Mouse (Mus musculus) hindbrain, embryonic 16.5 days (tissue): ENCODE data around the gene BC037034. TPM values are rescaled to one million over a fixed set of nuclear protein-coding genes. Genes with fewer than 3 reads are reported as not detected.

Source experiments
- ATAC-seq: fragments of 200-750 bp; cut with Nextera tagmentation; 2 replicates; pipeline ENCODE4 v1.8.0; 2017; ENCODE audit warnings: moderate TSS enrichment, moderate library complexity
- H3K27ac ChIP-seq: fragments of 300-500 bp; sonication (generic); 2 replicates; pipeline ENCODE4 v1.5.1; 2014; ENCODE audit warnings: low read depth, mild to moderate bottlenecking, control low read depth, low read length, moderate library complexity
- H3K27me3 ChIP-seq: fragments of 300-500 bp; sonication (generic); replicated peaks from 2 replicates; pipeline ENCODE4 v1.6.1; 2014; ENCODE audit warnings: low read length; ENCODE audit not compliant: control insufficient read depth, insufficient read depth
- H3K36me3 ChIP-seq: fragments of 300-500 bp; sonication (generic); 2 replicates; pipeline ENCODE4 v1.6.1; 2014; ENCODE audit warnings: mild to moderate bottlenecking, low read length, moderate library complexity, mixed read lengths; ENCODE audit not compliant: control insufficient read depth, insufficient read depth
- H3K4me1 ChIP-seq: fragments of 300-500 bp; sonication (generic); 2 replicates; pipeline ENCODE4 v1.6.1; 2014; ENCODE audit warnings: low read depth, low read length; ENCODE audit not compliant: control insufficient read depth, insufficient read depth
- H3K4me2 ChIP-seq: fragments of 300-500 bp; sonication (generic); 2 replicates; pipeline ENCODE4 v1.6.1; 2014; ENCODE audit warnings: mild to moderate bottlenecking, low read length, control low read depth, moderate library complexity
- H3K4me3 ChIP-seq: fragments of 300-500 bp; sonication (generic); 2 replicates; pipeline ENCODE4 v1.5.1; 2014; ENCODE audit warnings: mild to moderate bottlenecking, low read length, control low read depth, moderate library complexity
- H3K9ac ChIP-seq: fragments of 300-500 bp; sonication (generic); 2 replicates; pipeline ENCODE4 v1.6.1; 2014; ENCODE audit warnings: low read depth, mild to moderate bottlenecking, control low read depth, low read length, moderate library complexity
- H3K9me3 ChIP-seq: fragments of 300-500 bp; sonication (generic); 2 replicates; pipeline ENCODE4 v1.6.1; 2014; ENCODE audit warnings: mild to moderate bottlenecking, low read length, moderate library complexity; ENCODE audit not compliant: control insufficient read depth
- WGBS: fragments of 180-500 bp; shearing (Covaris S2); extraction: QIAGEN DNeasy Blood & Tissue Kit; methylation state at CpG from one replicate; pipeline ENCODE4 v1.1.7; 2014; 5-methylcytosine and 5-hydroxymethylcytosine counted together
- polyA plus RNA-seq: library from polyadenylated mRNA; unstranded; fragments of >200 nt; fragmentation: Nextera tagmentation; extraction: Ambion mirVana; gene quantifications from 2 replicates; pipeline ENCODE4 v1.2.1, GENCODE M21; 2015

BC037034 gene
- polyA plus RNA-seq, 1 experiment from 2014 or later = 15.3 TPM

DNA sequence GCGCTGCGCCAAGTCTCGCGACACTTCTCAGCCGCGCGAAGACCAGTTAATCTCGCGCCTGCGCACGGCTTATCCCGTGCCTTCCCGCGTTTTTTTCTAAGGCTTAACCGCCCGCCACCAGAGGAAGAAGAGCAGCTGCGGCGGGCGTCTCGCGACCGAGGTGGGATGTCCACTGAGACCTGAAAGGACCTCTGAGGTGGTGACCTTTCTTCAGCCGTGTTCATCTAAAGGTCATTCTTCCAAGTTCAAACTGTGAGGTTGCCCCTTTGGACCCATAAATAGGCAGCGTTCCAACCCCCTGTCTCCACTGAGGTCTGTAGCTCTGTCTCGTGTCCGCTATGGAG lies 16.6 kb upstream of the BC037034 start:
- peak overlapping the region; percentile 40; the same call in 1 of the 2 replicates for H3K27ac ChIP-seq

DNA sequence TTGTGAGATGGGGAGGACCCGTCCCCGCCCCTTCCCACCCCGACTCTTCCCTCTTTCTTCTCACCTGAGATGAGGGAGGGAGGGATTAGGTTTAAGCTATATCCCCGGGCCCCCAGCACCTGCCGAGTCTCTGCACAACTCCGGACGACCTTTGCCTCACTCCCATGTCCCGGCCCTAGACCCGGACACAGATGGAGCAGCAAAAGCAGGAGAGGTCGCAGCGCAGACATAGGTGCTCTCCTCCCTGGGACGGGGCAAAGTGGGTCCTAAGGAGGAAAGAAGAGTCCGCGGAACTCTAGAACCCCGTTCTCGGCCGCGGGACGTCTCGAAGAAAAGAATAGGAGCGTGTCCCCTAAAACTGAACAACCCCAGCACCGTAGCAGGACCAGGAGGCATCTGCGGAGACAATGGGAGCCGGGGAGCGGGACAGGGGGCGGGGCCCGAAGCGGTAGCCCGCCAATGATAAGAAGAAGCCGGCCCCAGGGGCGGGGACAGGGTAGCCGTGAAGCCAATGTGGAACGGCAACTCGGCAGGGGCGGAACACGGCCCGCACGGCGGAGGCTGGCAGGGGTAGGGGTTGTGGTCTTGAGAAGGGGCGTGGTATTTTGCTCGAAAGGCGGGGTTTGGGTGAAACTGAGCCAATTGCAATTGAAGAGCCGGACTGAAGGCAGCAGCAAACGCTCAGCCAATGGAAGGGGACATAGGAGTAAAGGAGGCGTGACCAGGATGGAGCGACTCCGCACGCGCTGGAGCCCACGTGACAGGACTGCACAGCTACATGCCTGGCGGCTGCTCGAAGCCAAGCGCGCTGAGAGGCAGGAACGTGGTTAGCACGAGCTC lies 16.0 kb upstream of the BC037034 start, which contains the start of the genes Gm43720, Gpc2 and Stag3:
Gene Gm43720 (minus strand): TSS at position 374 of the 840 bp plus-strand sequence.
Gene Gpc2 (minus strand): TSS at position 421 of the 840 bp plus-strand sequence.
Gene Stag3 (plus strand): TSS at position 656 of the 840 bp plus-strand sequence.
- peaks cover 3% of the 10 kb centered on the region; the same call in 1 of the 2 replicates for H3K36me3 ChIP-seq
- H3K4me3 ChIP-seq = peak within 1 kb of the TSS; percentile 52
- peak; percentile 99 for ATAC-seq
- H3K27me3 ChIP-seq = no peaks in the 10 kb centered on the region
- peak within 1 kb of the TSS; percentile 57 for H3K27ac ChIP-seq
- peak within 1 kb of the TSS; percentile 72 for H3K4me2 ChIP-seq
- H3K4me1 ChIP-seq = peaks cover 30% of the 10 kb centered on the region
- peak within 1 kb of the TSS; percentile 70 for H3K9ac ChIP-seq
- H3K9me3 ChIP-seq = peaks cover 2% of the 10 kb centered on the region; the same call in 1 of the 2 replicates
- WGBS = 0% methylated on average over 50 of the region's 56 CpGs

More for the DNA sequence above, 16.6 kb upstream of the BC037034 start:
- peaks cover 2% of the 10 kb centered on the region; the same call in 1 of the 2 replicates for H3K9me3 ChIP-seq
- H3K4me1 ChIP-seq = peaks cover 24% of the 10 kb centered on the region
- H3K9ac ChIP-seq = 0 out of 2 replicates have a peak overlapping the region, but pooled peaks have one; percentile 28
- peak overlapping the region; percentile 52 for H3K4me3 ChIP-seq
- H3K27me3 ChIP-seq = no peaks in the 10 kb centered on the region
- no peak for ATAC-seq
- 22% methylated on average over 26 of the region's 26 CpGs for WGBS
- H3K36me3 ChIP-seq = peaks cover 3% of the 10 kb centered on the region; the same call in 1 of the 2 replicates
- peak overlapping the region; percentile 72 for H3K4me2 ChIP-seq

DNA sequence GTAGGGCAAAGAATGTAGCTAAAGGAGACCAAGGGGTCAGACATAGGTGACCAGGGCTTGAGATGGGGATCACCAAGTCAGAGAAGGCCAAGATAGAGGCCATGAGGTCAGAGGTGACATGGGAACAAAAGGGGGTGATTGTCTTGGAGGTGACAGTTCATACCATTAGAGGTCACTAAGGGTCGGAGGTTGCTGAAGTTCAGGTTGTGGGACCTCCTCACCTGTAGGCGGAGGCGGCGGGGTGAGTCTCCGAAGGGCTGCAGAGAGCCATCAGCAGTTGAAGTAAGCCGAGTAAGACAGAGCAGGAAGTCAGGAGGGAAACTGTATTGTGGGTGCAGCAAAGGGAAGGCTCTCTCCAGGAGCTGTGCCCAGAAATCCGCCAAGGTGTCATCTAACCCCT lies 14.2 kb upstream of the BC037034 start:
- H3K27ac ChIP-seq = no peak overlapping the region
- WGBS = 83% methylated on average over 7 of the region's 7 CpGs
- H3K36me3 ChIP-seq = peaks cover 3% of the 10 kb centered on the region; the same call in 1 of the 2 replicates

DNA sequence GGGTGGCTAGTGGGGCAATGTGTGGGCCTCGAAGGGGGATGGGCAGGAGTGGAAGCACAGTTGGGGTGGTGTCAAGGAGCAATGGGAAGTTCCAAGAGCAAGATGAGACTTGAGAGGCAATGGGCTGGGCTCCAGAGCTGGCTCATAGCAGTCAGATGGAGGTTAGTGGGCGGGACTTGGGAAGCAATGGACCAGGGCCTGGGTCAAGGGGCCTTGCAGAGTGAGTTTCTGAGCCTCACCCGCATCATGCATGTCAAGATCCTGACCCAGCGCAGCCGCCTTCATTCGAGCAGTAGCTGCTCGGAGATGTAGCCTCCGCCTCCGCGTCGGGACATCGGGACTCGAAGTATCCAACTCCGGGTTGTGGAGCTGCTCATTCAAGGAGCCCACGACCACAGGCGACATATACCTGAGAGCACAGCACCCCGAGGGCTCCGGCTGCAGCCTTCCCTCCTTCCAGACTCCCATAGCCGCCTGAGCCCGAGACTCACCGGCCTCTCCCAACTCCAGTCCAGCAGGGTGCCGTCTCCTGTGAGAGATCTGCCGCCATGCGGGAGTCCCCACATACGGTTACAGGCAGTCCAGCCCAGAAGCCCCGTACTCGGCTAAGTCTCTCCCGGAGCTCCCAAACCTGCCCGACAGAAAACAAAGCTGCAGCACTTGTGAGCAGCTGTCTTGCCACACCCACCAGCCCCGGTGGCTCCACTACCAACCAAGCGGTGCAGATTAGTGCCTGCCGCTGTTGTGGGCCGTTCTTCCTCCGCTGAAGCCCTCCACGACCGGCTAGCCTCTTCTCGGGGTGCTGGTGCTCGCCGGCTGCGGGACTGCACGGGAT lies 11.6 kb upstream of the BC037034 start:
- peaks cover 39% of the 10 kb centered on the region for H3K4me1 ChIP-seq
- WGBS = 9% methylated on average over 41 of the region's 41 CpGs
- H3K4me2 ChIP-seq = peak overlapping the region; percentile 62
- H3K36me3 ChIP-seq = peaks cover 3% of the 10 kb centered on the region; the same call in 1 of the 2 replicates
- H3K9me3 ChIP-seq = peaks cover 1% of the 10 kb centered on the region; the same call in 1 of the 2 replicates
- peak overlapping the region; percentile 62 for H3K9ac ChIP-seq
- ATAC-seq = no peak
- no peak overlapping the region for H3K27ac ChIP-seq
- H3K27me3 ChIP-seq = no peaks in the 10 kb centered on the region
- H3K4me3 ChIP-seq = peak overlapping the region; percentile 27

More for the DNA sequence above, 14.2 kb upstream of the BC037034 start:
- no peak for ATAC-seq
- Histone ChIP-seq H3K9me3 (peaks cover 2% of the 10 kb centered on the region; the same call in 1 of the 2 replicates), H3K27me3 (no peaks in the 10 kb centered on the region), H3K4me3 (peak overlapping the region; percentile 52), H3K4me1 (peaks cover 35% of the 10 kb centered on the region), H3K4me2 (peak overlapping the region; percentile 72), H3K9ac (no peak overlapping the region)

DNA sequence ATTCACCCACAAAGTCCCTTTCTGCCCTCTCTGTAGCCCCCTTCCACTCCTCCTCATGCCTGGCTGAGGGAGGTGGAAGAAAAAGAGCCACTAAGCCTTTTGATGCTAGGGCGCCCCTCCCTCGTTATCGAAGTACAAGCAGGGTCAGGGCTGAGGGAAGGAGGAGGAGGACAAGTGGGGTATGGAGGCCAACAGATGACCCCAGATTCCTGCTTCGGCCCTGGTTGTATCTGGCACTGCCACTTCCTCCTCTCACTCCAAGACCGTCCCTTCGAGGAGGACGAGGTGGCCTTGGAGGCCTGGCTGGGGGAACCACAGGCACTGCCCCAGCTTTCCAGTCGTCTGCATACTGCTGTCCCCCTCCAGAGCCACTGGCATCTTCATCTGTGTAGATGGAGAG lies 10.4 kb upstream of the BC037034 start:
- Histone ChIP-seq H3K4me2 (no peak overlapping the region), H3K27ac (no peak overlapping the region), H3K4me3 (no peak overlapping the region), H3K27me3 (no peaks in the 10 kb centered on the region), H3K9me3 (no peaks in the 10 kb centered on the region), H3K4me1 (peaks cover 37% of the 10 kb centered on the region), H3K9ac (no peak overlapping the region), H3K36me3 (peaks cover 3% of the 10 kb centered on the region; the same call in 1 of the 2 replicates)
- 52% methylated on average over 8 of the region's 8 CpGs for WGBS
- no peak for ATAC-seq

DNA sequence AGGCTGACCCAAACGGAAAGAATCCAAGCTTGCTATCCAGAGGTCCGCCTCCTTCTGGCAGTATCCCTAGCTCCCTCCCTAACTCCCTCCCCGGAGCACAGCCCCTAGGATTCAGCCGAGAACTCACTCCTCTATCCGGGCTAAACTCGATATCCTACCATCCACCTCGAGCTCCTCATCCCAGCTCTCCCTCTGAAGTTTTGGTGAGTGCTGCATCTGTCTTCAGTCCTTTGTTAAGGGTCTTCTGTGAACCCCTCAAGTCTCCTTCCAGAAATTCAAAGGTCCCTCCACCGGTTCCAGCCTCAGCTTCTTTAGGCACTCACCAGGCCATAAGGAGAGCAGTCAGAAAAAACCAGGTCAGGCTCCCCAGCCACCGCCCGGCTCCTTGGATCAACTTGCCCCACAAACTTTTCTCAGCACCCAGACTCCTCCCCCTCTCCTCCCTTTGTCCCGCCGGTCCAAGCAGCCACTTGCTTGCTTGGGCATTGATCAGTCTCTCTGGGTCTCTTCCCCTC lies 8.6 kb upstream of the BC037034 start, which contains the start of gene Gal3st4:
Gene Gal3st4 (minus strand): TSS at position 432 of the 515 bp plus-strand sequence.
- Histone ChIP-seq H3K4me3 (peak within 1 kb of the TSS; percentile 6; the same call in 1 of the 2 replicates), H3K9ac (peak within 1 kb of the TSS; percentile 32; the same call in 1 of the 2 replicates)
- WGBS = 2% methylated on average over 12 of the region's 12 CpGs

DNA sequence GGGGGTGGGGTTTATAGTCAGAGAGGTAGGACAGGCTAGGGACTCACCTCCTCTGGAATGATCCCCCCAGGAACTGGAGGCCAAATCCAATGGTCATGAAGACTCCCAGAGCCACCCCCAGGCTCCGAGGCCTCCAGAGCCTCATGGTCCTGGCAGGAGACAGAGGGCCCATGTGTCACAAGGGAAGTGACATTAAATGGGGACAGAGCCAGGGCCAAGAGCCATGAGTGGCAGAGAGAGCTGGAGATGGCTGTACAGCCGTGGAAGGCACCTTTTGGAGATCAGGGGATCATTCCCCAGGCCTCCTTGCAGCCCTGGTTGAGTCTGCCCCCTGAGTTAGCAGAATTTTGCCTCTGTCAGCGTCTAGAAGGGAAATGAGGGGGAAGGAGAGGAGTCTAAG lies 7.4 kb upstream of the BC037034 start:
- WGBS = 56% methylated on average over 3 of the region's 3 CpGs
- Histone ChIP-seq H3K9ac (no peak overlapping the region), H3K9me3 (no peaks in the 10 kb centered on the region), H3K4me3 (no peak overlapping the region), H3K4me1 (peaks cover 24% of the 10 kb centered on the region), H3K27me3 (no peaks in the 10 kb centered on the region), H3K27ac (no peak overlapping the region), H3K36me3 (peaks cover 4% of the 10 kb centered on the region), H3K4me2 (no peak overlapping the region)
- no peak for ATAC-seq

More for the DNA sequence above, 8.6 kb upstream of the BC037034 start, which contains the start of gene Gal3st4:
- H3K4me2 ChIP-seq = peak within 1 kb of the TSS; percentile 39
- H3K4me1 ChIP-seq = peaks cover 24% of the 10 kb centered on the region
- H3K9me3 ChIP-seq = no peaks in the 10 kb centered on the region
- H3K36me3 ChIP-seq = peaks cover 3% of the 10 kb centered on the region; the same call in 1 of the 2 replicates
- no peak within 1 kb of the TSS for H3K27ac ChIP-seq
- no peaks in the 10 kb centered on the region for H3K27me3 ChIP-seq
- no peak for ATAC-seq

DNA sequence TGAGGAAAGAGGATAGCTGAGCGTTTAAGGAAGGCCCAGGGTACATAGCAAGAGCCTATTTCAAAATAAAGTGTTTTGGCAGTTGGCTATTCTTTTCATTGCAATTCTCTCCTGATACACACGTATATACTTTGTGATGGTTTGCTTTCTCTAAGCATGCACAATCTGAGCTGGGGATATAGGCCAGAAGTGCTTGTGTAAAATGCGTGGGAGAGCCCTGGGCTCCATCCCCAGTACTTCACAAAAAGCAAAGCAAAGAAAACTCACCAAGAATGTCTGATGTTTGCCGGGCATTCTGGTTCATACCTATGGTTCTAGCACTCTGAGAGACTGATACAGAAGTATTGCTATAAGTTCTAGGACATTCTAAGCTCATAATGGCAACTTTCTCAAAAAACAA lies 5.1 kb upstream of the BC037034 start:
- ATAC-seq = no peak
- no peaks in the 10 kb centered on the region for H3K27me3 ChIP-seq
- 78% methylated on average over 4 of the region's 4 CpGs for WGBS
- no peaks in the 10 kb centered on the region for H3K9me3 ChIP-seq
- H3K4me1 ChIP-seq = peaks cover 16% of the 10 kb centered on the region
- H3K36me3 ChIP-seq = peaks cover 10% of the 10 kb centered on the region
- no peak overlapping the region for H3K4me3 ChIP-seq
- H3K4me2 ChIP-seq = no peak overlapping the region
- H3K27ac ChIP-seq = no peak overlapping the region
- no peak overlapping the region for H3K9ac ChIP-seq
